Mouse (Mus musculus): ENCODE measurements around the gene Klhl24. TPM values are rescaled to one million over a fixed set of nuclear protein-coding genes. Genes with fewer than 3 reads are reported as not detected.
"Not testable (repeated sequence)": the region's sequence is repeated elsewhere in the genome, so short reads cannot be mapped to it uniquely, and the experiment has no call there.

Gene Klhl24
- polyA plus RNA-seq, 1 experiment, result 46.6 TPM

GRCm38 (mm10) chr16:20097711-20098374 is 501 bp downstream of the Klhl24 start:
- TF ChIP-seq POLR2A (IDR thresholded peaks at IDR 0.05; ENCODE audit: borderline replicate concordance, extremely low read depth, insufficient read depth, insufficient read length, poor library complexity, severe bottlenecking) (no peak; the same call in 1 of the 2 replicates), CTCF (IDR thresholded peaks at IDR 0.05; ENCODE audit: borderline replicate concordance, extremely low read depth, insufficient read depth, insufficient read length) (no peak)

GRCm38 (mm10) chr16:20098375-20098727 is 1.0 kb downstream of the Klhl24 start:
- TF ChIP-seq CTCF (IDR thresholded peaks at IDR 0.05; ENCODE audit: borderline replicate concordance, extremely low read depth, insufficient read depth, insufficient read length) (no peak), POLR2A (IDR thresholded peaks at IDR 0.05; ENCODE audit: borderline replicate concordance, extremely low read depth, insufficient read depth, insufficient read length, poor library complexity, severe bottlenecking) (no peak)
- DNase-seq (ENCODE audit: low read depth), result no peak

More at GRCm38 (mm10) chr16:20097711-20098374, 501 bp downstream of the Klhl24 start:
- peak; percentile 95 for DNase-seq (ENCODE audit: low read depth)

GRCm38 (mm10) chr16:20098866-20099629 is 1.7 kb downstream of the Klhl24 start:
- TF ChIP-seq CTCF (IDR thresholded peaks at IDR 0.05; ENCODE audit: borderline replicate concordance, extremely low read depth, insufficient read depth, insufficient read length), result no peak
- no peak for TF ChIP-seq POLR2A (IDR thresholded peaks at IDR 0.05; ENCODE audit: borderline replicate concordance, extremely low read depth, insufficient read depth, insufficient read length, poor library complexity, severe bottlenecking)

GRCm38 (mm10) chr16:20106996-20107395 is 9.7 kb downstream of the Klhl24 start:
- TF ChIP-seq CTCF (IDR thresholded peaks at IDR 0.05; ENCODE audit: borderline replicate concordance, extremely low read depth, insufficient read depth, insufficient read length), result no peak
- no peak for TF ChIP-seq POLR2A (IDR thresholded peaks at IDR 0.05; ENCODE audit: borderline replicate concordance, extremely low read depth, insufficient read depth, insufficient read length, poor library complexity, severe bottlenecking)
- no peak for DNase-seq (ENCODE audit: low read depth)

More at GRCm38 (mm10) chr16:20098866-20099629, 1.7 kb downstream of the Klhl24 start:
- DNase-seq (ENCODE audit: low read depth), result no peak

- no peak for DNase-seq (ENCODE audit: low read depth)
Measured at GRCm38 (mm10) chr16:20108961-20109360, 11.6 kb downstream of the Klhl24 start.

GRCm38 (mm10) chr16:20112649-20113048 is 15.3 kb downstream of the Klhl24 start:
- DNase-seq (ENCODE audit: low read depth), result peak; percentile 25
- no peak for TF ChIP-seq CTCF (IDR thresholded peaks at IDR 0.05; ENCODE audit: borderline replicate concordance, extremely low read depth, insufficient read depth, insufficient read length)
- TF ChIP-seq POLR2A (IDR thresholded peaks at IDR 0.05; ENCODE audit: borderline replicate concordance, extremely low read depth, insufficient read depth, insufficient read length, poor library complexity, severe bottlenecking), result no peak

More at GRCm38 (mm10) chr16:20108961-20109360, 11.6 kb downstream of the Klhl24 start:
- TF ChIP-seq CTCF (IDR thresholded peaks at IDR 0.05; ENCODE audit: borderline replicate concordance, extremely low read depth, insufficient read depth, insufficient read length) (no peak), POLR2A (IDR thresholded peaks at IDR 0.05; ENCODE audit: borderline replicate concordance, extremely low read depth, insufficient read depth, insufficient read length, poor library complexity, severe bottlenecking) (no peak)

GRCm38 (mm10) chr16:20116069-20116468 is 18.7 kb downstream of the Klhl24 start:
- no peak for DNase-seq (ENCODE audit: low read depth)
- TF ChIP-seq POLR2A (IDR thresholded peaks at IDR 0.05; ENCODE audit: borderline replicate concordance, extremely low read depth, insufficient read depth, insufficient read length, poor library complexity, severe bottlenecking) (no peak), CTCF (IDR thresholded peaks at IDR 0.05; ENCODE audit: borderline replicate concordance, extremely low read depth, insufficient read depth, insufficient read length) (no peak)

- not testable (repeated sequence) for DNase-seq (ENCODE audit: low read depth)
Measured at GRCm38 (mm10) chr16:20126319-20126883, 29.1 kb downstream of the Klhl24 start.

- TF ChIP-seq CTCF (IDR thresholded peaks at IDR 0.05; ENCODE audit: borderline replicate concordance, extremely low read depth, insufficient read depth, insufficient read length) (no peak), POLR2A (IDR thresholded peaks at IDR 0.05; ENCODE audit: borderline replicate concordance, extremely low read depth, insufficient read depth, insufficient read length, poor library complexity, severe bottlenecking) (no peak)
- DNase-seq (ENCODE audit: low read depth), result peak; percentile 20
Measured at GRCm38 (mm10) chr16:20130397-20130796, 33.1 kb downstream of the Klhl24 start.

GRCm38 (mm10) chr16:20140772-20141531 is 43.6 kb downstream of the Klhl24 start, which contains the start of gene Yeats2:
Gene Yeats2, plus strand, starts transcription at chr16:20141063.
- TF ChIP-seq CTCF (IDR thresholded peaks at IDR 0.05; ENCODE audit: borderline replicate concordance, extremely low read depth, insufficient read depth, insufficient read length) (no peak), POLR2A (IDR thresholded peaks at IDR 0.05; ENCODE audit: borderline replicate concordance, extremely low read depth, insufficient read depth, insufficient read length, poor library complexity, severe bottlenecking) (peak; percentile 93)
- DNase-seq (ENCODE audit: low read depth), result peak; percentile 92

GRCm38 (mm10) chr16:20144568-20144967 is 47.2 kb downstream of the Klhl24 start:
- no peak for DNase-seq (ENCODE audit: low read depth)
- TF ChIP-seq CTCF (IDR thresholded peaks at IDR 0.05; ENCODE audit: borderline replicate concordance, extremely low read depth, insufficient read depth, insufficient read length), result no peak
- TF ChIP-seq POLR2A (IDR thresholded peaks at IDR 0.05; ENCODE audit: borderline replicate concordance, extremely low read depth, insufficient read depth, insufficient read length, poor library complexity, severe bottlenecking), result no peak

All from brain, embryonic 14.5 days (tissue).